Mouse (Mus musculus) lung, postnatal 14 days (tissue): ENCODE results near the gene Vmn1r38.
"Not testable (repeated sequence)": the region's sequence is repeated elsewhere in the genome, so short reads cannot be mapped to it uniquely, and the experiment has no call there.

Experiments
- DNase-seq: peaks from one replicate; pipeline ENCODE4 v3.0.0; 2021

Vmn1r38 gene

GRCm38 (mm10) chr6:66782527-66782926 lies at the start of gene Vmn1r38:
Gene Vmn1r38, minus strand, starts transcription at chr6:66782627.
- not testable (repeated sequence) for DNase-seq

DNA sequence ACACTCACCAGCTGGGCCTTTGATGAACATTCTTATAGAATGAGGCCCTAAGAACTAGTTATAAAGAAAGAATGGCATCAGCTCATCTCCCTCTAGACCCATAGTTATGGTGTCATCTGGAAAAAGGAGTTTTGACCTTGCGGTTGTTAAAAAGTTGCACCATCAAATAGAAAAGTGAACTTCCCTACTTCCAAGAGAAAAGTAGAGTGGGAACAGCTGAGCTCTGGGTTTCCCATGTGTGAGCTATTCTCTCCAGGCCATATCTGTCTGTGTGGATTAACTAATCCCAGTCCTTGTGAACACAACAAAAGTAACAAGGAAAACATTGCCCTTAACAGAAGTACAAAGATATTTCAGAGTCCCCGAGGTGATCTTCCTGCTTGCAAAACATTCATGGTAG lies 28.1 kb upstream of the Vmn1r38 start, which contains the start of gene Vmn1r39:
Vmn1r39 (minus strand) TSS at position 101 of the 400 bp plus-strand sequence.
- no peak for DNase-seq

- DNase-seq: no peak
Measured at GRCm38 (mm10) chr6:66806311-66806710, 23.9 kb upstream of the Vmn1r38 start.

- DNase-seq: no peak
Measured at GRCm38 (mm10) chr6:66805713-66806112, 23.3 kb upstream of the Vmn1r38 start.

GRCm38 (mm10) chr6:66729082-66729481 lies 53.3 kb downstream of the Vmn1r38 start, which contains the start of gene Vmn1r37:
Gene Vmn1r37, plus strand, starts transcription at chr6:66729382.
- not testable (repeated sequence) for DNase-seq
